Mouse (Mus musculus) hindbrain, embryonic 11.5 days (tissue): ENCODE results near the gene Trmt11. TPM values are rescaled to one million over a fixed set of nuclear protein-coding genes. Genes with fewer than 3 reads are reported as not detected.

Source experiments
- ATAC-seq: fragments of 200-750 bp; cut with Nextera tagmentation; 2 replicates; pipeline ENCODE4 v1.8.0; 2017; ENCODE audit warnings: mild to moderate bottlenecking, moderate TSS enrichment, moderate library complexity; ENCODE audit not compliant: low FRiP score
- DNase-seq: peaks from one replicate; pipeline ENCODE4 v3.0.0-alpha.2; 2015; ENCODE audit warnings: low spot score
- H3K27ac ChIP-seq: fragments of 300-500 bp; sonication (generic); 2 replicates; pipeline ENCODE4 v1.5.1; 2014; ENCODE audit warnings: mild to moderate bottlenecking, low read depth, low read length
- H3K27me3 ChIP-seq: fragments of 300-500 bp; sonication (generic); 2 replicates; pipeline ENCODE4 v1.6.1; 2014; ENCODE audit warnings: mild to moderate bottlenecking, low read length, moderate library complexity, mixed read lengths; ENCODE audit not compliant: control insufficient read depth, insufficient read depth
- H3K36me3 ChIP-seq: fragments of 300-500 bp; sonication (generic); 2 replicates; pipeline ENCODE4 v1.6.1; 2014; ENCODE audit warnings: mild to moderate bottlenecking, low read length, moderate library complexity, mixed read lengths; ENCODE audit not compliant: control insufficient read depth, insufficient read depth
- H3K4me1 ChIP-seq: fragments of 300-500 bp; sonication (generic); replicated peaks from 2 replicates; pipeline ENCODE4 v1.6.1; 2014; ENCODE audit warnings: low read length, mixed read lengths; ENCODE audit not compliant: control insufficient read depth, insufficient read depth
- H3K4me2 ChIP-seq: fragments of 300-500 bp; sonication (generic); replicated peaks from 2 replicates; pipeline ENCODE4 v1.6.1; 2014; ENCODE audit warnings: mild to moderate bottlenecking, low read depth, low read length
- H3K4me3 ChIP-seq: fragments of 300-500 bp; sonication (generic); 2 replicates; pipeline ENCODE4 v1.5.1; 2014; ENCODE audit warnings: low read depth, low read length
- H3K9ac ChIP-seq: fragments of 300-500 bp; sonication (generic); 2 replicates; pipeline ENCODE4 v1.6.1; 2014; ENCODE audit warnings: low read depth, low read length
- H3K9me3 ChIP-seq: fragments of 300-500 bp; sonication (generic); 2 replicates; pipeline ENCODE4 v1.6.1; 2016; ENCODE audit warnings: low read length; ENCODE audit not compliant: control insufficient read depth
- WGBS: fragments of 180-500 bp; shearing (Covaris S2); extraction: QIAGEN DNeasy Blood & Tissue Kit; methylation state at CpG from one replicate; pipeline ENCODE4 v1.1.7; 2014; 5-methylcytosine and 5-hydroxymethylcytosine counted together
- polyA plus RNA-seq: library from polyadenylated mRNA; unstranded; fragments of >200 nt; fragmentation: Nextera tagmentation; extraction: Ambion mirVana; gene quantifications from 2 replicates; pipeline ENCODE4 v1.2.1, GENCODE M21; 2014

The Trmt11 gene
- polyA plus RNA-seq, 1 experiment from 2014 or later, result 31.3 TPM

- WGBS, result 75% methylated on average over 5 of the region's 5 CpGs
- H3K4me2 ChIP-seq, result no peak overlapping the region
- peak; percentile 63; the same call in 1 of the 2 replicates for ATAC-seq
- H3K27ac ChIP-seq, result no peak overlapping the region
- no peaks in the 10 kb centered on the region for H3K27me3 ChIP-seq
- no peak overlapping the region for H3K4me3 ChIP-seq
- H3K9me3 ChIP-seq, result no peaks in the 10 kb centered on the region
- H3K4me1 ChIP-seq, result no peaks in the 10 kb centered on the region
- DNase-seq, result no peak
- H3K9ac ChIP-seq, result no peak overlapping the region
- no peaks in the 10 kb centered on the region for H3K36me3 ChIP-seq
Measured at GRCm38 (mm10) chr10:30624161-30625019, 23.8 kb upstream of the Trmt11 start.

- Histone ChIP-seq H3K27me3 (no peaks in the 10 kb centered on the region), H3K27ac (no peak overlapping the region), H3K9me3 (no peaks in the 10 kb centered on the region), H3K9ac (no peak overlapping the region), H3K4me2 (no peak overlapping the region), H3K4me1 (no peaks in the 10 kb centered on the region), H3K36me3 (no peaks in the 10 kb centered on the region), H3K4me3 (no peak overlapping the region)
- ATAC-seq (no peak), DNase-seq (no peak)
Measured at GRCm38 (mm10) chr10:30622928-30623327, 22.4 kb upstream of the Trmt11 start.

- DNase-seq (no peak), ATAC-seq (no peak)
- Histone ChIP-seq H3K9ac (peak overlapping the region; percentile 70; the same call in 1 of the 2 replicates), H3K27ac (no peak overlapping the region), H3K27me3 (no peaks in the 10 kb centered on the region), H3K36me3 (no peaks in the 10 kb centered on the region), H3K9me3 (no peaks in the 10 kb centered on the region), H3K4me2 (peak overlapping the region; percentile 40), H3K4me1 (no peaks in the 10 kb centered on the region), H3K4me3 (peak overlapping the region; percentile 58)
- WGBS, result 39% methylated on average over 3 of the region's 3 CpGs
Measured at GRCm38 (mm10) chr10:30618918-30619210, 18.3 kb upstream of the Trmt11 start.

GRCm38 (mm10) chr10:30618091-30618917 lies 17.8 kb upstream of the Trmt11 start:
- H3K27ac ChIP-seq, result peak overlapping the region; percentile 84
- WGBS, result 2% methylated on average over 49 of the region's 49 CpGs
- DNase-seq (peak; percentile 98), ATAC-seq (peak; percentile 100)
- peak overlapping the region; percentile 58 for H3K4me3 ChIP-seq
- H3K4me1 ChIP-seq, result no peaks in the 10 kb centered on the region
- peak overlapping the region; percentile 60 for H3K4me2 ChIP-seq
- H3K9ac ChIP-seq, result peak overlapping the region; percentile 70
- H3K27me3 ChIP-seq, result no peaks in the 10 kb centered on the region
- no peaks in the 10 kb centered on the region for H3K36me3 ChIP-seq
- no peaks in the 10 kb centered on the region for H3K9me3 ChIP-seq

GRCm38 (mm10) chr10:30613039-30613438 lies 12.5 kb upstream of the Trmt11 start:
- no peaks in the 10 kb centered on the region for H3K36me3 ChIP-seq
- no peak overlapping the region for H3K27ac ChIP-seq
- H3K27me3 ChIP-seq, result no peaks in the 10 kb centered on the region
- DNase-seq (no peak), ATAC-seq (no peak)
- H3K9ac ChIP-seq, result no peak overlapping the region
- no peaks in the 10 kb centered on the region for H3K4me1 ChIP-seq
- no peaks in the 10 kb centered on the region for H3K9me3 ChIP-seq
- H3K4me2 ChIP-seq, result no peak overlapping the region
- 90% methylated on average over 4 of the region's 4 CpGs for WGBS
- no peak overlapping the region for H3K4me3 ChIP-seq

GRCm38 (mm10) chr10:30609614-30610013 lies 9.1 kb upstream of the Trmt11 start:
- no peak for DNase-seq

GRCm38 (mm10) chr10:30608109-30608508 lies 7.6 kb upstream of the Trmt11 start:
- 67% methylated on average over 2 of the region's 2 CpGs for WGBS
- no peaks in the 10 kb centered on the region for H3K9me3 ChIP-seq

More at GRCm38 (mm10) chr10:30609614-30610013, 9.1 kb upstream of the Trmt11 start:
- H3K27me3 ChIP-seq, result no peaks in the 10 kb centered on the region
- H3K9me3 ChIP-seq, result no peaks in the 10 kb centered on the region
- H3K4me1 ChIP-seq, result no peaks in the 10 kb centered on the region
- no peak for ATAC-seq
- H3K4me2 ChIP-seq, result no peak overlapping the region
- H3K9ac ChIP-seq, result no peak overlapping the region
- H3K27ac ChIP-seq, result no peak overlapping the region
- no peak overlapping the region for H3K4me3 ChIP-seq
- H3K36me3 ChIP-seq, result no peaks in the 10 kb centered on the region

GRCm38 (mm10) chr10:30600094-30600534 lies 435 bp downstream of the Trmt11 start:
- Histone ChIP-seq H3K36me3 (peaks cover 3% of the 10 kb centered on the region; the same call in 1 of the 2 replicates), H3K27me3 (no peaks in the 10 kb centered on the region), H3K27ac (peak overlapping the region; percentile 85), H3K4me1 (no peaks in the 10 kb centered on the region; the same call in 1 of the 2 replicates), H3K9me3 (no peaks in the 10 kb centered on the region), H3K9ac (peak overlapping the region; percentile 89), H3K4me2 (peak overlapping the region; percentile 48), H3K4me3 (peak overlapping the region; percentile 86)
- peak; percentile 84 for ATAC-seq
- DNase-seq, result no peak
- WGBS, result 1% methylated on average over 26 of the region's 27 CpGs

More at GRCm38 (mm10) chr10:30608109-30608508, 7.6 kb upstream of the Trmt11 start:
- no peak overlapping the region for H3K4me3 ChIP-seq
- H3K4me2 ChIP-seq, result no peak overlapping the region
- H3K9ac ChIP-seq, result no peak overlapping the region
- H3K4me1 ChIP-seq, result no peaks in the 10 kb centered on the region
- no peak for DNase-seq
- no peak overlapping the region for H3K27ac ChIP-seq
- no peaks in the 10 kb centered on the region for H3K27me3 ChIP-seq
- ATAC-seq, result no peak
- H3K36me3 ChIP-seq, result no peaks in the 10 kb centered on the region
